Mouse (Mus musculus) forelimb bud, embryonic 11.5 days (tissue): ENCODE measurements around the gene Xylt1.

Source experiments
- DNase-seq: peaks from one replicate; pipeline ENCODE4 v3.0.0-alpha.2; 2012; ENCODE audit warnings: low read depth, low spot score

The Xylt1 gene

DNA sequence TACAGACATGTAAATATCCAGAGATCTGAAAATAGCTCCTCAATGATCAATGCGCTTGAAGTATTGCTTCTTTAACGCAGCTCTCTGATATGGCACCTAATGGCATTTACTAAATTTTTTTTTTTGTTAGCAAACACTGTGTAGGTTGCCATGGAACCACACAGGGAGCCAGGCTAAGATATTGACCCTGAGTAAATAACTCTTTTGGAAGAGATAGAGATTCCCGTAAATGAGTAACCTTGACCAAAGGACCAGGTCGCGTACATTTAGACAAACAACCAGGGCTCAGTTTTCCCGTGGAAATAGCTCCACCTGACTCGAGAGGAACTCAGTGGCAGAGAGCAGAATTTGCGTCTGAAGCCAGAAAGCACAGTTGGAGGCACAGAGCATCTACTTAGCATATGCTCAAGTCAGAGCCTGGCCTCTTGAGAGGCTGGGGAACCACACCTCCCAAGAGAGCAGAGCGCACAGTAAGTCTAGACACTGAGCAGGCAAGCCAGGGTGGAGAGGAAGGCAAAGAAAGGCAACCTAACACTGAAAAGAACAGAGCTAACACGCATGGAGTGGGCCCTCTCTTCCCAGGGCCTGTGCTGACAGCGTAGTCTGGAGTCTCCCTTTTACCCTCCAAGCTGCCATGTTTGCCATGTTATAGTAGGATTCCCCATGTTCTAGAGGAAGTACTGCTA is 232.2 kb downstream of the Xylt1 start:
- no peak for DNase-seq

- DNase-seq = no peak
Measured at GRCm38 (mm10) chr7:117613796-117614195, 233.0 kb downstream of the Xylt1 start.

DNA sequence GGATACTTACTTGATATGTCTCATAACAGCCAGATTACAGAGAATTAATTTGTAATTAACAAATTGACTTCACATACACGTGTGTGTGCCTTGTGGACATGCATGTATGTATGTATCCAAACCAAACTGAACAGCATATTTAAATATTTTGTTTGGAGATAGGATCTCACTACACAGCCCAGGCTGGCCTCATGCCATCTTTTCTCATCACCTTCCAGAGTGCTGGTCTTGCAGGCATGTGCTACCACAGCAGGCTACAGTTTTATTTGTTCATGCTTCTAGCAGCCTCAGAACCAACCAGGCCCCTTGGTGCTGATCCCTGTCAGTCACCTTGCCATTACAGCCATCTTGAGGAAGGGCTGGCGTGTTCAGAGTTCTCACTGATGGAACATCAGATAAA is 233.6 kb downstream of the Xylt1 start:
- DNase-seq = no peak

- no peak for DNase-seq
Measured at GRCm38 (mm10) chr7:117614851-117615250, 234.1 kb downstream of the Xylt1 start.

DNA sequence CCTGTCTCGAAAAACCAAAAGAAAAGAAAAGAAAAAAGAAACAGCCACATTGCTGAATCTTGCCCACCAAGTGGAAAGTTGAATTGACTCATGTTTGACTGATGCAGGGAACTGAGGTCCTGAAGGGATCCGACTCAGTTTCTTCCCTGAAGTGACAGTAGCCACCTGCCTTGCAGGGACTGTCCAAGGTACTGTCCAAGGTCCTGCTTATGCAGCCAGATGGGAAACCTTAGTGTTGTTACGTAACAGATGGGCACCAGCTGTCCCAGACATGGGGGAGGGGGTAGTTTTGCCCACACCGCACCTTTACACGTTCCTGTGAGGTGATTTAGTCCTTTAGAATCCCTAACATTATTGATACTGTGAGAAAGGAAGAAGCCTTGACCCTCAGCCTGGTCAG is 235.5 kb downstream of the Xylt1 start:
- DNase-seq = peak; percentile 61

GRCm38 (mm10) chr7:117618715-117619150 is 238.0 kb downstream of the Xylt1 start:
- DNase-seq = no peak

DNA sequence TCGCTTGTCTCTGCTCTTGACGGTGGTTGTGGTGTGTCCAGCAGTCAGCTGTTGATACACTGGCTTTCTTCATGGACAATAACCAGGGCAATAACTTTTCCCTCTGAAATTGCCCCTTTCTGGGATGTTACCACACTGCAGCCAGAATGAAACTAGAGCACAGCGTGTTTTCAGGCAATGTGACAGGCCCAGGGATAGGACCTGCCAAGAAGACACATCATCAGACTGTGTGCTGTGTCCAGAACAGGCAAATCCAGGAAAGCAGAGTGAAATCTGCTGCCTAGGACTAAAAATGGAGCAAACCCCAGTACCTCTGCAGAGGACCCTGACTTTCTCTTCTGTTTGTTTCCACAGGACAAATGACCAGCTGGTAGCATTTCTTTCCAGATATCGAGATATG is 240.8 kb downstream of the Xylt1 start:
- DNase-seq = no peak

DNA sequence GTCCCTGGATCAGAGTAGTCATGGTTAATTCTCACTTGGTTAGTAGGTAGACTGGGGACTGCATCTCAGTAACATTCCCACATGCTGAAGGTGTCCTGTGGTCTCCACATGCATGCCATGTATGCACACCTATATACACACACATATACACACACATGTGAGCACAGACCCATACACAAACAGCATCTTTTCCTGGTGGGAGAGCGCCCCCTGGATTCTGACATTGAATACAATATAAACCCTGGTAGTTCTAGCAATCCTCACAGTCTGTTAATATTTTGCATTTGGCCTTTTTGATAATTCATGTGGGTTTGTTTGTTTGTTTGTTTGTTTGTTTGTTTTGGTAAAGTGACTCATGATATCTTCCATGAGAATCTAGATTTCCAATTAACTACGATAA is 242.0 kb downstream of the Xylt1 start:
- DNase-seq = no peak

DNA sequence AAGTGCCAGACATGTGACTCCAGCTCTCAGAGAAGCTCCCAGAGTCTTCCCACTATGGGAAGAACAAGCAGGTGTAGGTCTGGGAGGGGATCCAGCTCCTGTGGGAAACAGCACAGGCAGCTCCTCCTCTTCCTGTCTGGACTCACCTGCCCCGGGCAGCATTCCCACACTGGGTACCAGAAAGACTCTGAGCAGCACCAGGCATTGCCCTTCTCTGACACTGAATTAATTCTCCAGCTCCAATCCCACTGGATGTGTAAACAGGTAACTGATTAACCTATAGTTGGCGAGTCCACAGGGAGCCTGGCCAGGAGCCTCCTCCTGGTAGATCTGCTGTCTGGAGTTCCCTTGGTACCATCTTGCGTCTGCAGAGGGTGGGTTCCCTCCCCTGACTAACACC is 248.0 kb downstream of the Xylt1 start:
- DNase-seq = no peak

GRCm38 (mm10) chr7:117630657-117631056 is 249.9 kb downstream of the Xylt1 start:
- DNase-seq = peak; percentile 40

DNA sequence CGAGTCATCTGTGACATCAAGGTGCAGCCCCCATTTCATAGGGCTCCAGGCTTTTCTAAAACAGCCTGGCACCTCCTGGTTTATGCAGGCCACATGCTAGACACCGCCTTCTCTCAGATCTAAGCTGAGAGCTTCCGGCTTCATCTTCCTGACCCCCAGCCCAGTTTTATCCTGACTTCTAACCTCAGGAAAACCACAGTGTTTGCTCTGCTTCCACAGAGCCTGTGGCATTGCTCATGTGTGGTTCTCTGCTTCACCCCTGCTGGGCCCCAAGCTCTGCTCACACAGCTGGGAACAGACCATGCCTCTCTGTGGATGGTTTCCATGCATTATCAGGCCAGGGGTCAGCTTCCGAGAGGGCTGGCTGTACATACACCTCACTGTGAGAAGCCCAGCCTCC is 254.8 kb downstream of the Xylt1 start:
- no peak for DNase-seq

DNA sequence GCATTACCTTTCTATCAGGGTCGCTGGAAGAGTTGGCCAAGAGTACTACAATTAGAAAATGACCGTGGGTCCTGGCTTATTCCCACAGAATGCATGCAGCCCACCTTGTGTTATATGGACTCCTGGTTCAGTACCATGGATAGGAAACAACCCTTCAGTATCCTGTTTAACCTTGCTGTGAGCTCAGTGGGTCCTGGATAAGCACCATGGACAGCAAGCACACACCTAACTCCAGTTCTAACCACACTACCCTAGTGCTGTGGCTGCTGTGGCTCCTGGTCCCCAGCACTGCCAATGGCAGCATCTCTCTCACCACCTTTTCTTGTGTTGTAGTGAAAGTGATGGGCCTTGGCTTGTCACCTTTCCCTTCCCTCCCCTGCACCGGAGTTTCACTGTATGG is 255.9 kb downstream of the Xylt1 start:
- DNase-seq = peak; percentile 67

DNA sequence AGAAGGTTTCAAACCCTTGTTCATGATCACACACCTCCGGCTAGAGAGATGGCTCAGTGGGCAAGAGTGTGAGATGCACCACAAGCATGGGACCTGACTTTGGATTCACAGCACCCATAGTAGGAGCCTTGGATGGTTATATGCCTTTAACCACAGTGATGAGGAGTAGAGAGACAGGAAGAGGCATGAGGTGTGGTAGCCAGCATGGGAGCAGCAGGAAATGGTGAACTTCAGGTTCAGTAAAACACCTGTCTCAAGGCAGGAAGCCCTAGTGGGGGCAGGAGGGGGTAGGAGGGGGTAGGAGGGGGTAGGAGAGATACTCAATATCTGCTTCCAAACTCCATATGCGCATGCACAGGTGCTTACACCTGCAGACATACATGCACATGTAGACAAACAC is 257.2 kb downstream of the Xylt1 start:
- no peak for DNase-seq

DNA sequence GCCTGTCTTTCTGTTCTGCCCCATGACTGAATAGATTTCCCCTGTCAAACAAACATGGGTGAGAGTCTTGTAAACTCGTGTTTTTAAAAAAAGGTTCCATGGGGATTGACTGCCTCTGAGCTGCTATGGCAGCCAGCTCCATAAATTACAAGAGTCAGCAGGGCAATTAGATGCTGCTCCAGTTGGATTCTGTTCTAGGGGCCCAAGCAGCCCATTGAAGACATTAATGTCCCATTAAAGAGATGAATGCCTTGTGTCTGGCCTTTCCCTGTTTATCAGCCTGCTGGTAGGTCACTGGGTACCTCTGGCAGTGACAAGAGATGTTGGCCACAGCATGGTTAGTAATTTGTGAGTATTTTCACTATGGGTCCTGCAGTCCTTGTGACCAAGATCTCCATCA is 271.9 kb downstream of the Xylt1 start:
- DNase-seq = no peak

- no peak for DNase-seq
Measured at GRCm38 (mm10) chr7:117655732-117656131, 275.0 kb downstream of the Xylt1 start.

DNA sequence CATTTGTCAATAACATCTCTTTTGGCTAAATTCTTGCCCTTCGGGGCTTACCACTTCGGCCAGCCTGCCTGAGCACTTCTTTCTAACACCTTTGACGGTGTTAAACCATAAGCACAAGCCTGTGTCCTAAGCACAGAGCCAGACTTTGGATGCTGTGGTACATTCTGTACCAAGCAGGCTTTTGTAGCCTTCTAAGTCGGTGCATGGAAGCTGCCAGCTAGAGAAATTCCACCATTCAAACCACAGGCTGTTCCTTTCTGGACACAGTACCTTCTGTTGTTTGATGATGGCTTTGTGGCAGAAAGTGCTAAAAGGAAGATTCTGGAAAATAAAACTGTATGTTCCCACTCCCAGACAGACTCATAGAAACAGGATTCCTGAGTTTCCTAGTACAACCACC is 277.4 kb downstream of the Xylt1 start:
- DNase-seq = no peak

DNA sequence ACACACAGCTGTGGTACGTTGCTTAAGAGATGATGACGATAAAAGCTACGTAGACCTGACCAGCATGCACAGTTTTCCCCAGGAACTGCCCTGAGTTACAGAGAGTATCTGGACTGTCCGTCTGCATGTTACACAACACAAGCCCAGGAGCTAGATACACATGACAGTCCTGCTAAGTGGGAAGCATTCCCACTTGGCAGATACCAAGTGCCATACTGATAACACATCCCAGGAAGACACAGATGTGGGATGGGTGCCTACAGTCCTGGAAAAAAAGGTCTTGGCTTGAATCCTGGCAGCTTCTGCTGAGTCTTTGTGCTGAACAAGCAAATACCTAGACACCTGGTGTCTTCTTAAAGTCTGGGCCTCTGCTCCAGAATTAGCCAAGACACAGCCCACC is 278.0 kb downstream of the Xylt1 start:
- no peak for DNase-seq

- DNase-seq = no peak
Measured at GRCm38 (mm10) chr7:117667286-117667685, 286.5 kb downstream of the Xylt1 start.

DNA sequence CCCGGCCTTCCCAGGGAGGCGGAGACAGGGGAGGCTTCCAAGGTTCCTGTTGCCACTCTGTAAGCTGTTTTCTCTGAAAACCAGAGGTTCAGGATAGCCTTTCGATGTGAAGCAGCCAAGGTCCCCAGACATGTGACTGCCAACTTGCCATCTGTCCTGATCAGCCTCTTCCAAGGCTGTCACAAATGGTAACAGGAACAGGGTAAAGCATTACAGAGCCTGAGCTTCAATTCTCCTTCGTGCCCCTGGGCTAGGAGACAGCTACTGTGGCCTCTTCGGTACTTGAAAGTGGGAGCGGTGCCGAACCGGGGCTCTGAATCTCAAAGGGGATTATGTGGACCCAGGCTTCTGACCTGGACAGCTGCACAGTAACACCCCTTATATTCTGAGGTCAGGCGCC is 287.4 kb downstream of the Xylt1 start:
- DNase-seq = no peak

DNA sequence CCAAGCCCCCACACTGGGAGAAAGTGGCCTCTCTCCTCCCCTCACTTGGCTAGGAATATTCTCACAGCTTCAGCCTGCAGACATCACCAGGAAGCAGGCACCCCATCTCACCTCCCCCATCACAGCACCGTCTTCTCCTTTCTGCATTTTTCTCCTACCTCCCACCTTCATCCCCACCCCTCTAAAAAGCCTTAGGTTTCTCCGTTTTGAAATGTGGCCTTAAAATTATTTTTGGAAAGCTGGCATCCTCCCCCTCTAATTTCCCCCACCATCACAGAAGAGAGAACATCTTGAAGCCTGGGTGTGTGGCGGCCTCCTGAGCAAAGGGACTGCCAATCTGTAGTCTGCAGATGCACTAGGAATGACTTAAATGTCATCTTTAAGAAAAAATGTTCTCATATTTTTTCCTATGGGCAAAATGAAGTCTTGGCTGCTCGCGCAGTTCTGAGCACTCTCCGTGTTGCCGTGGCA is 291.4 kb downstream of the Xylt1 start:
- no peak for DNase-seq

DNA sequence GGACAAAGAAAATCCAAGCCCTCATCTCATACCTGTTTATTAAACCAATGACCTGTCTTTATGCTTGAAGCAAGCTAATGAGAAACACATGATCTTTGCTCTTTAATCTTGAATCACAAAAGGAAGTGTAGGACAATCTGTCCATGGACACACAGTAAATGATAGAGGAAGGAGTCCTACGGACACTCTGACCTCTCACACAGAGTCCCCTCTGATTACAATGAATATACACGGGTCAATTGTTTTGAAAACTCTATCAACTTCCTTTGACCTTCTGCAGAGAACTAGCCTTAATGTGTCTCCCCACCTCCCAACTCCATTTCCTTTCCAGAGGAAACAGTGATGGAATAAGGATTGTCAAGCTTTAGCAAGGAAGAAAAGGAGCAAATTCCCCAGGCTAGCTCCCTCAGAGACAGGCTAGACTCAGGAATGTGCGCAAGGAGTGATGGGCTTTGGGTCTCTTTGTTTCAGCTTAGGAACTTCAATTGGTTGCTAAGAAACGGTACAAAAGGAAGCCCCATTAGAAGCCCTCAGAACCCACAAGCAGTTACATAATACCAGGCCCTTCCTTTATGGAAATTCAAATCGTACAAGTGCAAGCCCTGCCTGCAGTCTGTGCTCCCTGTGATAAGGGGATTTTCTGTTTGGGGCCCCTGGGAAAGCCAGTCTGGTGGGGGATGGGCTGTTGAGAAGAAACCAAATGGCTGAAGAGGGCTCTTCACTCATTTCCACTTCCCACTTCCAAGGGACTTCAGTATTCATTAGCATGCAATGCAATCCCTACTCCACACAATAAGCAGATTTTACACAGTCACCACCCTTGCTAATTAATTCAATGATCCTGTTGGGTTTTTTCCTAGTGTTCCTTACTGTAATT is 305.6 kb downstream of the Xylt1 start:
- no peak for DNase-seq

- DNase-seq = no peak
Measured at GRCm38 (mm10) chr7:117686997-117687302, 306.2 kb downstream of the Xylt1 start.

- DNase-seq = no peak
Measured at GRCm38 (mm10) chr7:117695612-117696011, 314.8 kb downstream of the Xylt1 start.
